Mouse (Mus musculus): ENCODE measurements at regions not wholly inside any gene's neighbourhood (a gene's known extent, or its start where the extent isn't known, plus 50 kb on each side); places are given as distances from the start of the nearest gene placed in this dataset.

DNA sequence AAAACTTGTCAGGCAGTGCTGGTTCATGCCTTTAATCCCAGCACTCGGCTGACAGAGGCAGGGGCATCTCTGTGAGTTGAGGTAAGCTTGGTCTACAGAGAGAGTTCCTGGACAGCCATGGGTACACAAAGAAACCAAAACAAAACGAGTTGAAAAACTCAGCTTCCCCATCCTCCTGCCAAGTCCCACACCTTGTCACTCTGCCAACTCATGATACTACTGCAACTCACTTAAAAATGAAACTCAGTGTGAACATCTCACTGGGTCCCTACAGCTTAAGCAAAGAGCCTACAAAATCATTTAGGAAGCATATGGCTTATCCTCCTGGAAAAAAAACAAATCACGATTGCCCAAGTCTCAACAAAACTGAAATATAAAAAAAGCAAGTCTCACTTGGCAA, 76.7 kb upstream of the 4930412O13Rik start:
- no peaks in the 10 kb centered on the region for H3K27me3 ChIP-seq (replicated peaks)
- 42% methylated on average over 3 of the region's 3 CpGs for WGBS
- no peak for ATAC-seq (ENCODE audit: insufficient number of reproducible peaks, low FRiP score)
- no peaks in the 10 kb centered on the region for H3K9me3 ChIP-seq (replicated peaks)
- H3K9ac ChIP-seq, result no peak overlapping the region
- no peaks in the 10 kb centered on the region for H3K36me3 ChIP-seq
- H3K27ac ChIP-seq (ENCODE audit: poor library complexity, severe bottlenecking), result no peak overlapping the region
- no peak overlapping the region for H3K4me3 ChIP-seq
- H3K4me2 ChIP-seq, result no peak overlapping the region
- H3K4me1 ChIP-seq (replicated peaks), result 0 out of 2 replicates have a peak, but pooled peaks cover 4% of the 10 kb centered on the region

GRCm38 (mm10) chr2:9805590-9805989, 75.5 kb upstream of the 4930412O13Rik start:
- Histone ChIP-seq H3K4me1 (replicated peaks) (0 out of 2 replicates have a peak, but pooled peaks cover 4% of the 10 kb centered on the region), H3K27me3 (replicated peaks) (no peaks in the 10 kb centered on the region), H3K27ac (ENCODE audit: poor library complexity, severe bottlenecking) (no peak overlapping the region), H3K9me3 (replicated peaks) (no peaks in the 10 kb centered on the region), H3K9ac (no peak overlapping the region), H3K4me2 (no peak overlapping the region), H3K36me3 (no peaks in the 10 kb centered on the region), H3K4me3 (no peak overlapping the region)
- WGBS, result 70% methylated on average over 6 of the region's 6 CpGs
- no peak for ATAC-seq (ENCODE audit: insufficient number of reproducible peaks, low FRiP score)

Data from heart, embryonic 12.5 days (tissue).